Mouse (Mus musculus) lung, adult 18-20 months (tissue): ENCODE data around the gene Tcap.
A peak's percentile ranks its signal among the peaks of the same experiment; 100 is the strongest.

Experiments used
- DNase-seq, 2 experiments: peaks; one replicate each; pipeline ENCODE4 v3.0.0; 2022; ENCODE audit warnings: mixed read lengths in 2 of 2

Gene Tcap

DNA sequence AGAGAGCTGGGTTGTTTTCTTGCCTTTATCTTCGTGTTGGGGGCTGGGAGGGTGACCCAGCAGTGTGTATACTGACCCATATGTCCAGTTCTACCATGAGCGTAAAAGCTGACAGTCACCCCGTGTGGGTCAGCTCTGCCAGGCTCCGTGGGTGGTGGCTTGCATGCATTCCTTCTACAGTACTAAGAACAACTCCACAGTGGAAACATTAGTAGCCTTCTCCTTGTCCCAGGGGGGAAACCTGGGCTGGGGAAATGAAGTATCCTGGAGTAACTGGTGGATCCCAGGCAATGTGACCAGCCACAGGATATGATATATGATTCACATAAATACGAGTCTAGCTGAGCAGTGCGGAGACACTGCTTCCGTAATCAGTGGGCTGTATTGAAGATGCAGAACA lies 30.1 kb downstream of the Tcap start:
- no peak for DNase-seq

DNA sequence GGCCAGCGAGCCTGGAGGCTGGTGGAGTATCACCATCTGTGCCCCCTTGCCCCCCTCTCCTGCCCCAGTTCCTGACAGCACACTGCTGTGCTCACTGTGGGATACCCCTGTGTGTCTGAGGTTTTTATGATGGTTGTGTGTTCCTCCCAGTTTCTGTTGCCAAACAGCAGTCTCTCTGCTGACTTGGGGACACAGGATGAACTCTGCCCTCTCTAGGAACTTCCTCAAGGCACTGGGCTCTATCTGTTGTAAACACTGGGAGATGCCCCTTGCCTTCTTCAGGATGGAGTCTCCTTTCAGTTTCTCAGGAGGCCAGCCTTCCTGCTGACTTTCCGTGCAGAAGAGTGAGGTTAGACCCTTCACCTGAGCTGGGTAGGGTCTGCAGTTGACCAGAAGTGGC lies 30.6 kb downstream of the Tcap start:
- no peak for DNase-seq

DNA sequence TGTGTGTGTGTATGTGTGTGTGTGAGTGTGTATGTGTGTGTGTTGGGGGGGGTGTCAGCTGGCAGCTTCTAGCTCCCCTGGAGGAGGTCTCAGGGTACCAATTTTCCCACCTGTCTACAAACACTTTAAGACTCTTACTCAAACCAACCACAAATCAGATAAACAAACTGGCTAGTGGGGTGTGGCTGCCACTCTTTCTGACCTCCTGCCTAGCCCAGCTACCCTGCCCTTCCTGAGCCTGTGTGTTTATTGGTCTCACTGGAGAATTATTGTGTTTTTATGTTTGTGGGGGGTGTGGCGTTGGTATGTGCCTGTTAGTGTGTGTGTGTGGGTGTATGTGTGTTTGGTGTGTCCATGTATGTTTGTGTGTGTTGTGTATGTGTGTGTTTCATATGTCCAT lies 33.5 kb downstream of the Tcap start:
- DNase-seq: peak in 1 of 2 experiments; percentile 44

DNA sequence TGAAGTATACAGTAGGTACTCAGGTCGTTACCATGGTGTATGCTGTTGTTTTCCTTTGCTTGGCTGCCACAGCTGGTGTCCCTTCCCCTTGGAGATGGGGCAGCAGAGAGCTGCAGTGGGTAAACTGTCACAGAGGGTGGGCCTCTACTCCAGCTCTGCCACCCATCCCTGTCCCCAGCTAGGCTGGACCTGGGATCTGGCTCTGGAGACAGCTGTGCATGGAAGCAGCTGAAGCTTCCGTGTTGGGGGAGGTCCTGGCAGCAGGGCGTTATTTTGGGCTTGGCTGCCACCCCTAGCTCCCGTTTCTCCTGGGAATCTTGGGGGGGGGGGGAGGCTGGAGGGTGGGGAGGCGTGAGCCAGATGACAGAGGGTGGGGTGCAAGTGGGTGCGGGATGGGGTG lies 34.7 kb downstream of the Tcap start:
- DNase-seq: no peak

DNA sequence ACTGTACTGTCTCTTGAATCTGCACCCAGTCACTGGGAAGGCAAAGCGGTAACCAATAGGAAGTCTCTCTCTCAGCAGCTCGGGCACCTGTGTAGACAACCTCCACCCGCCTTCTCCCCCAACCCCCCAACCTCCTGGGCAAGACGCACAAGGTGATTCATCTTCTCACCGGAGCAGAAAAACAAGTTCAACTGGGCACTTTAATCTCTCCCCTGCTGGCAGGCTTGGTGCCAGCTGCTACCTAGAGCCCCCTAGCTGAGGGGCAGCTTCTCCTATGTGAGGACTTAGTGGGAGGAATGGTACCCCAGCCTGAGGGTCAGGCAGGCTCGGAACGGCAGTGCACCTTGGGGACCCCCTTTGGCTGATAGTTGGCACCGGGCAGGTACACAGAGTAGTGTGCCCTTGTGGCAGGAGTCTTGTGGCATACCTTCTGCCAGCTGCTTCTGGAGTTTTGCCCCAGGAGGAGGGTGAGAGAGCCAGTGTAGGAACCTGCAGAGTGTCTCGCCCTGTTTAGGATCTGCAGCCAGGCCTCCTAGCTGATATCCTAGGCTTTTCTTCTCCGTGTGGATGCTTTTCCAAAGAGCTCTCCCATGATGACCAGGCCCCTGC lies 35.4 kb downstream of the Tcap start:
- DNase-seq: peak; percentile 73 to 87

DNA sequence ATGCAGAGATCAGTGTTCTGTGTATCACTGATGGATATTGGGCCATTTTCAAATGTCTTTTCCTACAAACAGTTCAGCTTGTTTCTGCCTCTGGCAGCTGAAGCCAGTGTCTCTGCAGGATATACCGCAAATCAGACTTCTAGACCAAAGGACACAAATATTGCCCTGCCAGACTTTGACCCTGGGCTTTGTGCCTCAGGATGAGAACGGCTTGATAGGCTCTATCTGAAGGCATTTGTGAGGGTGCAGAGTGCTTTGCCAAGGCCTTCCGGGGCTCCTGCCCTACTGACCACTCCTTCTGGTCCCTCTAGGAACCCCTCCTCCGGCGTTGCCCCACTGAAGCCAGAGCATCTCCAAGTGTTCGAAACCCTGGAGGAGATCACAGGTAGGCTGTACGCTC lies 43.0 kb downstream of the Tcap start:
- DNase-seq: no peak

DNA sequence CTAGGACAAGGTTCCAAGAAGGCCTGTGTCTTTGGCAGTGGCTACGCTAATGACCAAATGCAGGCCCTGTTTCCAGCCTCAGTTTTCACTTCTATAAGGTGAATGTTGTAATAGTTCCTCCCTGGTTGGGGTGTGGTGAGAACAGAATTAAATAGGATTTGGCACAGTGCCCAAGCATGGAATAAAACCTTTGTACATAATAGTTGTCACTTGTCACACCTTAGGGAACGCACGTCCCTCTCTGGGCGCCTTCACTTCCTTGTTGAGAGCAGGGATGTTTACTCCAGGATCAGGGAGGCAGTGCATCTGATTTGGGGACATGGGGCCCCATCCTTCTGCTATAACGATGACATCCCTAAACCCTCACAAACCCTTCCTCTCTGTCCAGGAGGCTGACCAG lies 44.8 kb downstream of the Tcap start:
- DNase-seq: no peak

DNA sequence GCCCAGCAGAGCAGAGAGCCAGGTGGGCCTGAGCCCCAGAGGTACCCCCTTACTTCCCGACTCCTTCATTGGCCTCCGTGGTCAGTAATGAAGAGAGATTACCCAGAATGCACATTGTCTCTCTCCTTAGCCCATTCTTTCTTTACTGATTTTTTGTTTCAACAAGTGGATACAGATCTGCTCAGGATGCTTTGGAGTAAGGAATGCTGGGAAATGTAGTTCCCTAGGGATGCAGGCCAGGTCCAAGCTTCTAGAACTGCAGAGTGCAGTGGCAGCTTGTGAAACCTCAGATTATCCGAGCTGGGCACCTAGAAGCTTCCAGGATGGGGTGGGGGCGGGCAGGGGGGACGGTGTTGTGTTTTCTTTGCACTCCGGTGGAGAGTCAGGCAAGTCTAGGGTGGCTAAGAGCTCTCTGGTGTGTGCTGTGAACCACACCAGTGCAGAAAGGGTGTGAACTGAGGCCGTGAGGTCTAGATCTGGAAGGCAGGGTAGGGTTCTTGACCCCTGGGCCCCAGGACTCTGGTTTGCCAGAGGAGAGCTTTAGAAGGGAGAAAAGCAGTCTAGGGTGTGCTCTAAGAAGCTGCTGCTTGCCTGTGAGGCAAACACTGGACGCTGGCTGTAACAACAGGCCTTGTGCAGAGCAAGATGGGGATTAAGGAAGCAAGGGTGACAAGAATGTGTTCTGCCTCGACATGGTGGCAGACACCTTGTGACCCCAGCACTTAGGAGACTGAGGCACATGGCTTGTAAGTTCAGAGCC lies 48.3 kb downstream of the Tcap start:
- DNase-seq: no peak
